Mouse (Mus musculus): ENCODE measurements around the gene Comtd1.
A peak's percentile ranks its signal among the peaks of the same experiment; 100 is the strongest.

The Comtd1 gene

GRCm38 (mm10) chr14:21838336-21839017 lies 10.3 kb downstream of the Comtd1 start:
- DNase-seq (ENCODE audit: low read depth, low spot score): no peak

- DNase-seq (ENCODE audit: low read depth, low spot score): no peak
These were observed 16.9 kb downstream of the Comtd1 start for GRCm38 (mm10) chr14:21831830-21832403.

- peak; percentile 94 for DNase-seq (ENCODE audit: low read depth, low spot score)
These were observed 17.7 kb downstream of the Comtd1 start for GRCm38 (mm10) chr14:21830876-21831767.

GRCm38 (mm10) chr14:21825786-21826491 lies 22.8 kb downstream of the Comtd1 start:
- no peak for DNase-seq (ENCODE audit: low read depth, low spot score)

GRCm38 (mm10) chr14:21824938-21825337 lies 23.8 kb downstream of the Comtd1 start, which contains the start of gene Vdac2:
Vdac2 (plus strand) TSS chr14:21825238.
- no peak for DNase-seq (ENCODE audit: low read depth, low spot score)

GRCm38 (mm10) chr14:21823897-21824296 lies 24.9 kb downstream of the Comtd1 start:
- DNase-seq (ENCODE audit: low read depth, low spot score): no peak

GRCm38 (mm10) chr14:21822795-21823374 lies 25.9 kb downstream of the Comtd1 start:
- no peak for DNase-seq (ENCODE audit: low read depth, low spot score)

- no peak for DNase-seq (ENCODE audit: low read depth, low spot score)
These were observed 26.5 kb downstream of the Comtd1 start for GRCm38 (mm10) chr14:21822307-21822706.

GRCm38 (mm10) chr14:21820880-21821505 lies 27.8 kb downstream of the Comtd1 start:
- no peak for DNase-seq (ENCODE audit: low read depth, low spot score)

GRCm38 (mm10) chr14:21817453-21817852 lies 31.3 kb downstream of the Comtd1 start:
- no peak for DNase-seq (ENCODE audit: low read depth, low spot score)

GRCm38 (mm10) chr14:21816255-21816654 lies 32.5 kb downstream of the Comtd1 start:
- DNase-seq (ENCODE audit: low read depth, low spot score): no peak

GRCm38 (mm10) chr14:21814606-21815005 lies 34.2 kb downstream of the Comtd1 start:
- DNase-seq (ENCODE audit: low read depth, low spot score): no peak

GRCm38 (mm10) chr14:21813847-21814246 lies 34.9 kb downstream of the Comtd1 start:
- DNase-seq (ENCODE audit: low read depth, low spot score): no peak

- DNase-seq (ENCODE audit: low read depth, low spot score): no peak
These were observed 35.6 kb downstream of the Comtd1 start for GRCm38 (mm10) chr14:21813216-21813615.

- peak; percentile 47 for DNase-seq (ENCODE audit: low read depth, low spot score)
These were observed 36.1 kb downstream of the Comtd1 start for GRCm38 (mm10) chr14:21812590-21813162.

- no peak for DNase-seq (ENCODE audit: low read depth, low spot score)
These were observed 36.9 kb downstream of the Comtd1 start for GRCm38 (mm10) chr14:21811744-21812393.

GRCm38 (mm10) chr14:21811301-21811700 lies 37.5 kb downstream of the Comtd1 start:
- DNase-seq (ENCODE audit: low read depth, low spot score): no peak

GRCm38 (mm10) chr14:21809418-21809817 lies 39.4 kb downstream of the Comtd1 start:
- no peak for DNase-seq (ENCODE audit: low read depth, low spot score)

GRCm38 (mm10) chr14:21808208-21808922 lies 40.4 kb downstream of the Comtd1 start:
- no peak for DNase-seq (ENCODE audit: low read depth, low spot score)
